Mouse (Mus musculus): ENCODE results near the gene Gm17622.

Gene Gm17622

GRCm38 (mm10) chr13:96490433-96490832 lies at the start of gene Gm17622:
Gm17622 (plus strand) TSS chr13:96490733.
- DNase-seq (ENCODE audit: low spot score in 2 of 2) = no peak

GRCm38 (mm10) chr13:96450205-96450856 lies 40.2 kb upstream of the Gm17622 start:
- no peak for DNase-seq (ENCODE audit: low spot score in 2 of 2)

- no peak for DNase-seq (ENCODE audit: low spot score in 2 of 2)
These were observed 39.7 kb upstream of the Gm17622 start for GRCm38 (mm10) chr13:96450869-96451268.

GRCm38 (mm10) chr13:96451386-96452140 lies 39.0 kb upstream of the Gm17622 start:
- no peak for DNase-seq (ENCODE audit: low spot score in 2 of 2)

- DNase-seq (ENCODE audit: low spot score in 2 of 2) = no peak
These were observed 37.9 kb upstream of the Gm17622 start for GRCm38 (mm10) chr13:96452621-96453020.

- DNase-seq (ENCODE audit: low spot score in 2 of 2) = no peak
These were observed 36.2 kb upstream of the Gm17622 start for GRCm38 (mm10) chr13:96454288-96454687.

- no peak for DNase-seq (ENCODE audit: low spot score in 2 of 2)
These were observed 33.0 kb upstream of the Gm17622 start for GRCm38 (mm10) chr13:96457566-96457965.

GRCm38 (mm10) chr13:96458018-96458417 lies 32.5 kb upstream of the Gm17622 start:
- DNase-seq (ENCODE audit: low spot score in 2 of 2) = no peak

GRCm38 (mm10) chr13:96458606-96459005 lies 31.9 kb upstream of the Gm17622 start:
- DNase-seq (ENCODE audit: low spot score in 2 of 2) = no peak

- no peak for DNase-seq (ENCODE audit: low spot score in 2 of 2)
These were observed 27.9 kb upstream of the Gm17622 start for GRCm38 (mm10) chr13:96462644-96463043.

- no peak for DNase-seq (ENCODE audit: low spot score in 2 of 2)
These were observed 25.2 kb upstream of the Gm17622 start for GRCm38 (mm10) chr13:96465315-96465714.

- no peak for DNase-seq (ENCODE audit: low spot score in 2 of 2)
These were observed 21.9 kb upstream of the Gm17622 start for GRCm38 (mm10) chr13:96468678-96469077.

GRCm38 (mm10) chr13:96470556-96470955 lies 20.0 kb upstream of the Gm17622 start:
- DNase-seq (ENCODE audit: low spot score in 2 of 2) = no peak

GRCm38 (mm10) chr13:96470957-96471356 lies 19.6 kb upstream of the Gm17622 start, which contains the start of gene Ankdd1b:
Ankdd1b (minus strand) TSS chr13:96471198.
- DNase-seq (ENCODE audit: low spot score in 2 of 2) = no peak

GRCm38 (mm10) chr13:96477226-96477625 lies 13.3 kb upstream of the Gm17622 start:
- DNase-seq (ENCODE audit: low spot score in 2 of 2) = no peak

GRCm38 (mm10) chr13:96478991-96479390 lies 11.5 kb upstream of the Gm17622 start:
- DNase-seq (ENCODE audit: low spot score in 2 of 2) = no peak

- DNase-seq (ENCODE audit: low spot score in 2 of 2) = no peak
These were observed 3.3 kb upstream of the Gm17622 start for GRCm38 (mm10) chr13:96487230-96487629.

- DNase-seq (ENCODE audit: low spot score in 2 of 2) = no peak
These were observed 2.6 kb upstream of the Gm17622 start for GRCm38 (mm10) chr13:96487968-96488367.

GRCm38 (mm10) chr13:96496630-96497029 lies 6.1 kb downstream of the Gm17622 start:
- DNase-seq (ENCODE audit: low spot score in 2 of 2) = no peak

- DNase-seq (ENCODE audit: low spot score in 2 of 2) = no peak
These were observed 9.4 kb downstream of the Gm17622 start for GRCm38 (mm10) chr13:96499891-96500290.

GRCm38 (mm10) chr13:96505661-96506060 lies 15.1 kb downstream of the Gm17622 start:
- DNase-seq (ENCODE audit: low spot score in 2 of 2) = no peak

- DNase-seq (ENCODE audit: low spot score in 2 of 2) = no peak
These were observed 15.8 kb downstream of the Gm17622 start for GRCm38 (mm10) chr13:96506313-96506712.

GRCm38 (mm10) chr13:96507541-96507940 lies 17.0 kb downstream of the Gm17622 start:
- DNase-seq (ENCODE audit: low spot score in 2 of 2) = no peak

All from frontal cortex, postnatal 14 days (tissue).